Mouse (Mus musculus): ENCODE measurements around the gene Vmn2r68. TPM values are rescaled to one million over a fixed set of nuclear protein-coding genes. Genes with fewer than 3 reads are reported as not detected.

The Vmn2r68 gene
- polyA plus RNA-seq (2017; shearing (Covaris generic)) = under 1 TPM in 1 of 2 experiments, not detected in 1; 0.17 TPM

GRCm38 (mm10) chr7:85237683-85238082, at the start of gene Vmn2r68:
TSS of gene Vmn2r68 (minus strand) at chr7:85237783.

Other genes with a start within 250 kb of the Vmn2r68 start
- under 1 TPM; 0.04 to 0.08 TPM for gene Vmn2r66, start 225.5 kb downstream of the Vmn2r68 start, polyA plus RNA-seq (2017; shearing (Covaris generic))
- gene Vmn2r67, start 81.8 kb downstream of the Vmn2r68 start, polyA plus RNA-seq (2017; shearing (Covaris generic)) = under 1 TPM in 1 of 2 experiments, not detected in 1; 0.02 TPM
- under 1 TPM; 0.04 to 0.09 TPM for gene Vmn2r69, start 178.1 kb upstream of the Vmn2r68 start, polyA plus RNA-seq (2017; shearing (Covaris generic))

Data from inflammation-experienced regulatory T-cells (primary cell).